9 mouse cellular contexts compared by ENCODE assay signal in the genomic region with DNA sequence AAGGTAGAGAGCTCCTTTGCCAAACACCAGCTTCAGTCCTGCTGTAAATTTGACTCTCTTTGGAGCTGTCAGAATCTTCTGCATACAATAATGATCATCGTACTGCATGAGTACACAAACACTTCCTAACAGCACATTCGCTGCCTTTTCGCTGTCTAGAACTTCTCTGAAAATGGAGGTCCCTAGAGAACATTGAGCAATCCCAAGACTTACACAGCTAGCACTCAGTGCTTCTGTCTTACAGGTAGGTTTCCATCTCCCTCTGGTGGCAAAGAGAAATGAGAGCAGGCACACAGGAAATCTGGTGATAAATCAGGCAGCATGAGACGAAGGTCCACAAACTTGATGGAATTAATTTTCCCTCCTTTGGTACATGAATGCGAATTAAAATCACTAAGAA.
DNase-seq lines count a peak whose midpoint lies in the region; ATAC-seq and TF ChIP-seq lines count a peak whose summit lies in the region.
"Had no signal": no experiment of that assay in that cellular context is flagged by ENCODE, and none has a peak within 500 bp of the region (broad histone marks: within the 10 kb centered on the region; RNA-seq: fewer than 3 reads in every experiment).

No protein-coding gene starts in this region.

- peak; percentile 91 for TF ChIP-seq CTCF in midbrain, postnatal 0 days (IDR thresholded peaks at IDR 0.05)

- H3K4me3 ChIP-seq in embryonic facial prominence, embryonic 14.5 days (ENCODE audit: low read depth, low read length): no peak overlapping the region
- no peak overlapping the region for H3K4me3 ChIP-seq in kidney, embryonic 16.5 days (ENCODE audit: low read length)
- no peak overlapping the region for H3K4me3 ChIP-seq in midbrain, postnatal 0 days (ENCODE audit: low read depth, low read length)
- H3K4me3 ChIP-seq: limb, embryonic 15.5 days had no signal

- peak; percentile 23 for DNase-seq in left cerebral cortex, adult 11 months (ENCODE audit: low spot score)
- no peak for DNase-seq in left cerebral cortex, adult 8-10 months (ENCODE audit: low spot score in 2 of 2)
- peak; percentile 61 for DNase-seq in ZHBTc4 (ENCODE audit: low read depth, low spot score)
- DNase-seq in embryonic facial prominence, embryonic 14.5 days (ENCODE audit: low spot score): peak; percentile 86
- DNase-seq in midbrain, postnatal 0 days (ENCODE audit: low spot score): peak; percentile 81
- no peak for DNase-seq in urinary bladder, adult 18-20 months (ENCODE audit: low spot score in 2 of 2)
- no peak for DNase-seq in ovary, adult 18-20 months (ENCODE audit: low spot score)

- H3K9ac ChIP-seq in embryonic facial prominence, embryonic 14.5 days (ENCODE audit: low read depth, low read length): no peak overlapping the region
- H3K9ac ChIP-seq in kidney, embryonic 16.5 days (replicated peaks; ENCODE audit: low read length): no peak overlapping the region
- no peak overlapping the region for H3K9ac ChIP-seq in midbrain, postnatal 0 days (replicated peaks; ENCODE audit: low read length, poor library complexity, severe bottlenecking)
- H3K9ac ChIP-seq: limb, embryonic 15.5 days had no signal

- 28% methylated on average over 5 of the region's 5 CpGs for WGBS in embryonic facial prominence, embryonic 14.5 days
- WGBS in kidney, embryonic 16.5 days: 38% methylated on average over 5 of the region's 5 CpGs
- WGBS in midbrain, postnatal 0 days: 30% methylated on average over 5 of the region's 5 CpGs

- no peak overlapping the region for H3K4me2 ChIP-seq in embryonic facial prominence, embryonic 14.5 days (ENCODE audit: low read depth, low read length)
- H3K4me2 ChIP-seq in kidney, embryonic 16.5 days (replicated peaks; ENCODE audit: low read depth, low read length): no peak overlapping the region
- H3K4me2 ChIP-seq in midbrain, postnatal 0 days (ENCODE audit: low read depth, low read length, poor library complexity, severe bottlenecking): no peak overlapping the region
- H3K4me2 ChIP-seq: limb, embryonic 15.5 days had no signal

- no peaks in the 10 kb centered on the region for H3K36me3 ChIP-seq in embryonic facial prominence, embryonic 14.5 days (ENCODE audit: control insufficient read depth, insufficient read depth, low read length)
- H3K36me3 ChIP-seq in kidney, embryonic 16.5 days (ENCODE audit: insufficient read depth, low read length): no peaks in the 10 kb centered on the region
- no peaks in the 10 kb centered on the region for H3K36me3 ChIP-seq in midbrain, postnatal 0 days (ENCODE audit: insufficient read depth, low read length)
- H3K36me3 ChIP-seq: limb, embryonic 15.5 days had no signal

- no peaks in the 10 kb centered on the region for H3K27me3 ChIP-seq in embryonic facial prominence, embryonic 14.5 days (replicated peaks; ENCODE audit: control insufficient read depth, insufficient read depth, low read length)
- no peaks in the 10 kb centered on the region for H3K27me3 ChIP-seq in kidney, embryonic 16.5 days (ENCODE audit: insufficient read depth, low read length)
- H3K27me3 ChIP-seq in midbrain, postnatal 0 days (ENCODE audit: insufficient read depth, low read length): no peaks in the 10 kb centered on the region
- H3K27me3 ChIP-seq: limb, embryonic 15.5 days had no signal

- ATAC-seq in embryonic facial prominence, embryonic 14.5 days (ENCODE audit: low read depth): peak; percentile 85
- ATAC-seq in kidney, embryonic 16.5 days (ENCODE audit: low FRiP score, low TSS enrichment): peak; percentile 78
- peak; percentile 74 for ATAC-seq in midbrain, postnatal 0 days (ENCODE audit: low FRiP score)

- no peaks in the 10 kb centered on the region for H3K4me1 ChIP-seq in embryonic facial prominence, embryonic 14.5 days (ENCODE audit: control insufficient read depth, insufficient read depth, low read length)
- no peaks in the 10 kb centered on the region for H3K4me1 ChIP-seq in kidney, embryonic 16.5 days (ENCODE audit: insufficient read depth, low read length)
- H3K4me1 ChIP-seq in midbrain, postnatal 0 days (ENCODE audit: insufficient read depth, low read length): no peaks in the 10 kb centered on the region
- H3K4me1 ChIP-seq: limb, embryonic 15.5 days had no signal

- no peaks in the 10 kb centered on the region for H3K9me3 ChIP-seq in embryonic facial prominence, embryonic 14.5 days (ENCODE audit: control insufficient read depth, low read length)
- no peaks in the 10 kb centered on the region for H3K9me3 ChIP-seq in kidney, embryonic 16.5 days (ENCODE audit: low read length)
- no peaks in the 10 kb centered on the region for H3K9me3 ChIP-seq in midbrain, postnatal 0 days (ENCODE audit: low read length)
- H3K9me3 ChIP-seq: limb, embryonic 15.5 days had no signal

- no peak overlapping the region for H3K27ac ChIP-seq in embryonic facial prominence, embryonic 14.5 days (replicated peaks; ENCODE audit: low read depth, low read length)
- H3K27ac ChIP-seq in kidney, embryonic 16.5 days (ENCODE audit: low read length): no peak overlapping the region
- H3K27ac ChIP-seq in midbrain, postnatal 0 days (ENCODE audit: low read depth, low read length): no peak overlapping the region
- H3K27ac ChIP-seq: limb, embryonic 15.5 days had no signal

Comparison
In these comparisons a context has a peak if more than half of its experiments do, and no peak if none do; other contexts are left out.
1. DNase-seq: peak in left cerebral cortex, adult 11 months (single experiment), ZHBTc4 (single experiment), embryonic facial prominence, embryonic 14.5 days (single experiment) and midbrain, postnatal 0 days (single experiment); none in left cerebral cortex, adult 8-10 months (0 of 2), urinary bladder, adult 18-20 months (0 of 2) and ovary, adult 18-20 months (single experiment).
2. Peak in every context shown above with its lines, with median percentiles within 50 percentile points of each other: ATAC-seq.